Mouse (Mus musculus): ENCODE results near the gene Wdr34.

GRCm38 (mm10) chr2:30048101-30048501 lies 580 bp downstream of the Wdr34 start:
- no peak for TF ChIP-seq POLR2A (IDR thresholded peaks at IDR 0.05; ENCODE audit: low read depth, low read length)
- no peak for TF ChIP-seq CTCF (IDR thresholded peaks at IDR 0.05; ENCODE audit: extremely low read depth, insufficient read length, insufficient replicate concordance, low read depth, low read length)

Data from small intestine, adult 2 months (tissue).